Mouse (Mus musculus): Measurements from ENCODE around the gene Ppp1r13b.

Gene Ppp1r13b

DNA sequence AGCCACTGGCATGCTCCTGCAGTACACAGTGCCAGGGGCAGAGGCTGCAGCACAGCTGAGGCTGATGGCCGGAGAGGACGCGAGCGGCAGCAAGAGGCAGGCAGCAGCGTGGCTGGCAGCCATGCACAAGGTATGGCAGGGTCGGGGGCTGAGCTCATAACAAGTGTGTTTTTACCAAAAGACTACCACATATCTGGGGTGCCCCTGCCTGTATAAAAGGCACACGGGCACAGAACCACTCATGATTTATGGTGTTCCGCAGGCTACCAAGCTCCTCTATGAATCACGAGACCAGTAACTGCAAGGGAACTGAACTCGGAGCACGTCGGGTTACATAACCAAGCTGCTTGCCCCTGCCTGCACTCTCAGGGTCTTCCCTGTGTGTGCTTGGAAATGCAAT lies 80.4 kb downstream of the Ppp1r13b start:
- DNase-seq (ENCODE audit: low spot score): no peak

DNA sequence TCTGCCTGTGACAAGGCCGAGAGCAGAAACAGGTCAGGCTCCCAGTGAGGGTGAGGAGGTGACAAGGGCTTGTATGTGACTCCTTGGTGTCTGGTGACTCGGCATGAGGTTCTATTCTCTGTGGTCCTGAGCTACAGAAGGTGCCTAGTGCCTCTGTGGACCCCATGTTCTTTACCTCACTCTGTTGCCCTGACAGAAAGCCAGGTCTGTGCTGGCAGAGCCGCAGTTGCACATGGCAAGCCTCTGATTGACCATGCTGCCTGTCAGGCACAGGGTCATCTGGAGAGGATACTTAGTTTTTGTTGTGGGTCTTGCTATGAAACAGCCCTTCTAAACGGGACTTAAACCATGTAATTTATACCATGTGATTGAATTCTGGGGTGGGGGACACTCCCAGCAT lies 86.0 kb downstream of the Ppp1r13b start:
- no peak for DNase-seq (ENCODE audit: low spot score)

DNA sequence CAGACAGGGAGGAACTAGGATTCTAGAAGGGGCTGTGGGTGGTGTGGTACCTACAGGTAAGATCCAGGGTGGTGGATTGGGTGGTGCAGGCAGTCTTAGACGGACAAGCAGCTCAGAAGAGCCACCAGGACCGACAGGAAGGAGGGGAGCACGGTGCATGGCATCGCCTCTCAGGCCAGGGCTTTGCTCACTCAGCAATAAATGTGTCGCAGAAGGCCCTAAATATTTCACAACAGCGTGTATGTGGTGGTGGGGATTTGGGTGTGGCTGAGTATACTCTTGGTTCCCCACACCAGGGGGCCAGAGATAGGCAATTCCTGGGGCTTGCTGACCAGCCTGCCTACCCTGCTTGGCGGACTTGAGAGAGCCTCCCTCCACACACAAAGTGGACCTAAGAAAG lies 87.2 kb downstream of the Ppp1r13b start:
- DNase-seq (ENCODE audit: low spot score): no peak

DNA sequence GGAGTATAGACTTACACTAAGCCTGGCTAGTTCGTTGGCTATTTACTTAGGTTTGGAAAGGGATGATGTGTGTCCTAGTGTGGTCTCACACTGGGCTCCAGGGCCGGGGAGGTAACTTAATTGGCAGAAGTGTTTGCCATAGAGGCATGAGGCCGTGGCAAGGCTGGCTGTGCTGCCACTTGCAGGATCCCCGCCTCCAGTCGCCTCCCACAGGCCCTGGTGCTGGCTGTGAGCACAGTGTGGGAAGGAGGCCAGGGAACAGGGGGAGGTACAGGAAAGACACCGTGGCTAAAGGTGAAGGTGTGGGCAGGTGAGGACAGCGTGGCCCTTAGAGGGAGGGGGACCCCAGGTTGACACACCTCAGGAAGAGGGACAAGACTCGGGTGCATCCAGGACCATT lies 88.0 kb downstream of the Ppp1r13b start:
- no peak for DNase-seq (ENCODE audit: low spot score)

DNA sequence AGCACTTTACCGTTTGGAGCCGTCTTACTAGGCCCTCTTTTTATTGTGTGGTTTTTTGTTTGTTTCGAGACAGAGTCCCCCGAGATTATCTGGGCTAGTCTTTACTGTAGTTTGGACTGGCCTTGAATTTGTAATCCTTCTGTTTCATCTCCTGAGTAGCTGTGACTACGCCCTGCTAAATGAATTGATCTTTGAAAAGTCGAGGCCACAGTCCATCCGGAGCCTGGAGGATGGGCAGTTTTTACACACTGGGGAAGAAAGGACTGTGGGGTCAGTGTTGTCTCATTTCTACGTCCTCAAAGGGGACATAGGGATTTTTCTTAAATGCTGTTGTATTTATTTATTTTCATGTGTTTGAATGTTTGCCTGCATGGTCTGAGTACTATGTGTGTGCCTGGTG lies 89.9 kb downstream of the Ppp1r13b start:
- DNase-seq (ENCODE audit: low spot score): no peak

DNA sequence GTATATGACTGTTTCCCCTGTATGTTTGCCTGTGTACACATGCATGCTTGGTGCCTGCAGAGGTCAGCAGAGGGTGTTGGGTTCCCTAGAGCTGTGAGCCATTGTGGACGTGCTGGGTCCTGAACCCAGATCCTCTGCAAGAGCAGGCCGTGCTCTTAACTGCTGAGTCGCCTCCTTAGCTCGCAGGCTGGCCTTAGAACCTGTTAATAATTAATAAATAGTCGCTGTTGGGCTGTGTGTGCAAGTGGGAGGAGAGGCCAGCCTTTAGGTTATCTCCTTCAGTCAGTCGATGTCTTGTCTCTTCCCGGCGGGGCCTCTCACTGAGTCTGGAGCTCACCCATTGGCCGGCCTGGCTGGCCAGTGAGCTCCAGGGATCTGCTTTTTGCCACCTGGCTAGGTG lies 90.9 kb downstream of the Ppp1r13b start:
- no peak for DNase-seq (ENCODE audit: low spot score)

DNA sequence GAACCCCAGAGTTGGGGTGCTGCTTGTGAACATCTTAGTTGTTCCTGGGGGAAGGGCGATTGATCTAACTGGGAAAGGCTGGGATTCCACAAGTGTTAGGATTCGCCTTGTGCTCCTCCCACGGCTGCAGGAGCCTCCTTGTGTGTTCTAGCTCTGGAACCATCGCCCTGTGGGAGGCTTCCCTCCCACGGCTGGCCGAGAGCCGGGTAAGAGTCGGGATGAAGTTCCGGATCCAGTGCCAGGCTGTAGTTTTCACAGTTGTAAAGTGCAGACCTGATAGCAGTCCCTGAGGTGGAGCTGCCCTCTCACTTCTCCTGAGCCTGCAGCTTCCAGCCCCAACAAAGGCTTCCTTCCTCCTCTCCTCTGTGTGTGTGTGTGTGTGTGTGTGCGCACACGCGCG lies 91.4 kb downstream of the Ppp1r13b start:
- DNase-seq (ENCODE audit: low spot score): no peak

DNA sequence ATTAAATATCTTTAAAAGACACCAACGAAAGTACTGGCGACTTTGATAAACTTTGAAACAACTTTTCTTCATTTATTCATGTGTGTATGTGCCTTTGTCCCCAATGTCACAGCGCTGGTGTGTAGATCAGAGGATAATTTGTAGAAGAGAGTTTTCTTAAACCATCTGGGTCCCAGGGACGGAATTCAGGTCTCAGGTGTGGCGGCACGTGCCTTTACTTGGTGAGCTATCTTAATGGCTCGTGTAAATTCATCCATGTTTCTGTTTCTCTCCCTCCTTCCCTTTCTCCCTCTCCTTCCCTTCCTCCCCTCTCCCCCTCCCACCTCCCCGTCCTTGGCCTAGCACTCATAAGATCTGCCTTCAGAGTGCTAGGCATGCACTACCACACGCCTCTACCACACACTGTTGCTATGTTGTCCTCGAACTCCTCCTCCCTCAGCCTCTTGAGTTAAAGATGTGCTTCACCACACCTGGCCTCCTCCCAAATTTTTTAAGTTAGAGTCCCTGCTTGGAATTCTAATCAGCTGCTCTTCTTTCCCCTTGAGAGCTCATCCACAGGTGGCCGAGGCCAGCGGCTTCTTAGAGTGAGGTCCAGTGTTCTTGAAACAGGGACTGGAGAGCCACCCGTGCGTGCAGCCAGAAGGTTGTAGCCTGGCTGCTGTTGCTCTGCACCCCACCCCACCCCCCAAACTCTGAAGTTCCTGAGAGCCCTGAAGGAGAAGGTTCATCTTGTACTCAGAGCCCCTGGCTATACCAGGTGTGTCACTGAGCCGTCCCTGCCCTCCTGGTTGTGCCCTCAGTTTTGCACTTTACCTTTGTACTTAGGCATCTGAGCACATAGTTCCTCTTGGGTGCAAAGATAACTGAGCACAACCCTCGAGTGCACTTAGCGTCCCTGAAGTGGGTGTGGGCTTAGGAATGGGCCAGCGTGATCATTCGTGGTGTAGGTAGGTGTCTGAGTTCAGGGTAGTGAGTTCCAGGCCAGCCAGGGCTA lies 92.8 kb downstream of the Ppp1r13b start:
- peak; percentile 24 for DNase-seq (ENCODE audit: low spot score)

DNA sequence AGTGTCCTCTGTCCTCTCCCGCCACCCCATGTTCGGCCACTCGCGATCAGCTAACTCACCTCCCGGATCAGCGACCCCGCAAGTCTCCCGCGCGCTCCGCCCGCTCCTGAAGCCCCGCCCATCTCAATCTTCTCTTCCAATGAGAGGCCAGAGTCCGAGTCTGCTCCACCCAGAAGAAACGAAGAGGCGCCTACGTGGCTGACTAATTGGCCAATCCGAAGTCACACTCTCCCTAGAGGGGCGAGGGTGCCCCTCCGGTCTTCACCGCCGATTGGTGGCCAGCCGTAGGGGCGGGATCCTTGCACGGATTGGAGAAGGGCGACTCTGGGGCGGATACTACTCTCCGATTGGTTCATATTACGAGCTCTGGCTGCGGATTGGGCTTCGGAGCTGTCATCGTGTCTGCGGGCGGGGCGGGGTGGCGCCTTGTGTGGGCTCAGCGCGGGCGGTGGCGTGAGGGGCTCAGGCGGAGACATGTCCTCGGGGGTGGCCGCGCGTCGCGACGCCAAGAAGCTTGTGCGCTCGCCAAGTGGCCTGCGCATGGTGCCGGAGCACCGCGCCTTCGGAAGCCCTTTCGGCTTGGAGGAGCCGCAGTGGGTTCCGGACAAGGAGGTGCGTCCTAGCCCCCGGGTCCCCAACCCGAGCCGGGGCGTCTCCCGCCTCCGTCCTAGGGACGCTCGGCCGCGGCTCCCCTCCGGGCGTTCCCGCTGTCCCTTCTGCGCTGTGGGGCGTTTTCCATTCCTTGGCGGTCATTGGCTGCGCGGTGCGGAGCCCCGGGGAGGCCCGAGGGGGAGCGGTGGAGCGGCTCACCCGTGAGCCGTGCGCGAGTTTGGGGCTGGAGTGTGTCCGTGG lies 93.9 kb downstream of the Ppp1r13b start, which contains the start of the genes Xrcc3 and Zfyve21:
Gene Xrcc3, minus strand, starts transcription at position 108 of the 852 bp plus-strand sequence.
Gene Zfyve21, plus strand, starts transcription at position 405 of the 852 bp plus-strand sequence.
- DNase-seq (ENCODE audit: low spot score): peak; percentile 99

DNA sequence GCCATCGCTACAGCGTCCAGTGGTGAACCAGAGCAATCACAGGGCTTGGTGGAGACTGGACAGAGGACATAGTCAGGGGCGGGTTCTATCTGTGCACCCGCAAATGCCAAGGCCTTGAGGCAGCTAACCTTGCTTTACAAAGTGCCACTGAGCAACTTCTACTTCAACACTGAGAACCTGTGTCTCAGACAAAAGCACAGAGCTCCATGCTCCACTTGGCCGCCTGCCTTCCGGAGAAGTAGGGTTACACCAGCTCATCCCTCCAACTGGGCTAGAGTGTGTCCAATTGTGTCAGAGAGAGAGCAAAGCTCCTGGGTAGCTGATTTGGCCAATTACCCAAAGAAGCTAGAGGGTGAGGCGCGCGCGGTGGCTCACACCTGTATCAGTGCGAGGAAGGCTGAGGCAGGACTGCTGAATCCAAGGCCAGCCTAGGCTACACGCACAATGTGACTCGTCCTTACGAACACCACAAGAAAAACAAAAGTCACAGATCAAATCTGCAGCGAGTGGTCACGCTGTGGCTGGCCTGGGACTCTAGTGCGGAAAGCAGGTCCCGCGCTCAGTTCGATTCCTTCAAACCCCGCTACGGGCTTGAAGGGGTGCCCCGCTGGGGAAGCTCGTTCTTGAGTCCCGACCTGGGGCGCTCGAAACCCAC lies 94.7 kb downstream of the Ppp1r13b start:
- peak; percentile 46 for DNase-seq (ENCODE audit: low spot score)

DNA sequence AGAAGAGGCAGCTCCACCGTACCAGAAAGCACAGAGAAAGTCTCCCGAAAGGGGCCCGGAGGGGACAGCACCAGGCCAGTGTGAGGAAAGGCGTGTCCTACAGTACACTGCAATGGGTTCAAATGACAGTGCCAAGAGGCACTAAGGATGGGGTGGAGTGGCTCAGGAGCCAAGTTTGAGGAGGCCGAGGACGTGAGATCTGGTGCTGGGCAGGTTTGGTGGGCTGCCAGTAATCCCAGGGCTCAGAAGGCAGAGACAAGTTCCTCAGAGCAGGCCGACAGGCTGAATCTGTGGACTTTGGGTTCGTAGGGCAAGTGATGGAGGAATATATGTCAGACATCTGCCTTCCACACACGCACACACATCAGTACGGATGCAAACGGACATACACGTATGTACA lies 95.3 kb downstream of the Ppp1r13b start:
- DNase-seq (ENCODE audit: low spot score): no peak

DNA sequence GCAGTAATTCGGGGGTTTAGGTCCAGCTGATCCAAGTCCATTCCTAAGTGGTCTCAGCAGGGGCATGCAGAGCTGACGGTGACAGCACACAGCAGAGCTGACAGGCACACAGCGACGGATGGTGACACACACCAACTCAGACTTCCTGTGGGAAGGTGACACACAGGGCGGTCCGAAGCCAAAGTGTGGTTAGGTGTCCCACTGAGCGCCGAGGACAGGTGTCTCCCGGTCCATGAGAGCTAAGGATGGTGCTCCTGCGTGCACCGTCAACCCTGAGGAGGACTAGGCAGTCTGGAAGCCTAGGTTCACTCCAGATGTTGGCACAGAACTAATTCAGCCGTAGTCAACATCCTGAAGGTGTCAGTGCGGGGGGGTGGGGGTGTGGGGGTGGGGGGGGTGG lies 95.8 kb downstream of the Ppp1r13b start:
- no peak for DNase-seq (ENCODE audit: low spot score)

DNA sequence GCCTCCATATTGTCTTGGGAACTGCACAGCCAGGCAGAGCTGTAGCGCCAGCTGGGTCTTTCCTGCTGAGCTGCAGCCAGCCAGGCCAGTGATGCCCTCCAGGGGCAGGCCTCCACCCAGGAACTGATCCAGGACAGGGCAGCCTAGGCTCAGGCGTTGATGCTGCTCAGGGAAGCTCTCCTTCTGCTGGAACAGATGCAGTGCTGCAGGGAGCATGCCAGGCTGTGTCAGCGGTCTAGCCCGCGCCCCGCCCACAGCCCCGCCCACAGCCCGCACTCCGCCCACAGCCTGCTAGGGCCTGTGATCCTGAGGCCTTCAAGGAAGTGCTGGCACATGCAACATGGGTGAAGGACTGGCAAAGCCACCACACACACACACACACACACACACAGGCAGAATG lies 98.1 kb downstream of the Ppp1r13b start:
- peak; percentile 74 for DNase-seq (ENCODE audit: low spot score)

DNA sequence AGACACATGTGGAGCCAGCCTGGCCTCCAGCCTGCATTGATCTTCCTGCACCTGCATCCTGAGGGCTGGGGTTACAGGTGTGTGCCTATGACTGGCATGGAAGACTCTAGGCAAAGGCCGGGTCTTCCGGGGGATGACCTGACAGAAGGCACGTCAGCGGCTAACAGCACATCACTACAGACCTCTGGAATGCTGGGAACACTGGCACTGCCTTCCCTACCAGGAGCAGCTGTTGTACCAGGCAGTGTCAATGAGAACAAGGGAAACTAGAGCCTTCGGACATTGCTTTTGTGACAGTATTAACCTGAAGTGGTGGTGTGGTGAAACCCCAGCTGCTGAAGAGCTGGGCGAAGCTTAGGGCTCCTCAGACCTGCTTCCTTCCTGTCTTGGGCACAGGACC lies 99.1 kb downstream of the Ppp1r13b start:
- DNase-seq (ENCODE audit: low spot score): no peak

DNA sequence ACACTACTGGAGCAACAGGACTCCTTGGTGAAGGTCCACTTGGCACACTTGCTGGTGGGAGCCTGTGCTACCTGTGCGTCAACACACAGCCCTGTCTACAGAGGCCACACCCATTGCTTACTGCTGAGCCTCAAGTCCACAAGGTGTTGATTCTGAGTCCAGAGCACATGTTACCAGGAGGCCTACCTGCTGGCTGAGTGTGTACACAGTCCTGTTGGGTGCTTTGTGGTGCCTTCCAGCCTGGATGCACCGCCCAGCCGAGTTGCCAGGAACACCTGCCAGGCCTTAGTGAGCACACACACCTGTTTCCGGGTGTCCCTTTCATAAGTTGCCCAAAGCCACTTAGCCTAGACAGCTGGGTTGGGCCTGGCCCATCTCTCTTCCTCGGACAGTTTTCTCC lies 104.4 kb downstream of the Ppp1r13b start:
- DNase-seq (ENCODE audit: low spot score): no peak

DNA sequence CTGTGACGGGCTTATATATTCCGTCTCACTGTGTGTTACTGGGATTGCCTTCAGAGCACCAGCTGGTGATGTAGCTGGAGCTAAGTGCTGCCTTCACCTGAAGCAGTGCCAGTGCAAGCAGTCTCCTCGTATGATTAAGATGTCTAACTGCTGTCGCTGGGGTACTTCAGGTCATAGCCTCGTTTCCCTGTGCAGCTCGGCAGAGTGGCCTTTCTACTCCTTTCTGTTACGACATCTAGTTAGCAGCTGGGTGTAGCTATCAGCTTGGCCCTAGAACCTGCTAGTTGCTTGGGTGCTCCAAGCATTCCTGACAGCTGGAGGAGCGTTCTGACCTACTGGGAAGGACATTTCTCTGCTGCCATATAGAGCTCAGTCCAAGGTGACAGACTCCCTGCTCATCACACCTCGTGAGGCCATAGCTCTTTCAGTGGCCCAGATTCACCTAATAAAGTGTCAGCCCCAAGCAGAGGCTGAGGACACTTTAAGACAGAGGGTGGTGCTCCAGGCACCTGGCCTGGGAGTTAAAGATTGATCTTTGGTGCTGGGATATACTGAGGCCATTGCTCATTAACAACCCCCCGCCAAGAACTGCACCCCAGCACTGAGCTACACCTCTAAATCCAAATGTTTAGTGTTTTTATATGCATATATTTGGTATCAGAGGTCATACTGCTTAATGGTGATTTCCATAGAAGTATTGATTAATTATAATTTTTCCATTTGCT lies 107.3 kb downstream of the Ppp1r13b start:
- DNase-seq (ENCODE audit: low spot score): no peak

DNA sequence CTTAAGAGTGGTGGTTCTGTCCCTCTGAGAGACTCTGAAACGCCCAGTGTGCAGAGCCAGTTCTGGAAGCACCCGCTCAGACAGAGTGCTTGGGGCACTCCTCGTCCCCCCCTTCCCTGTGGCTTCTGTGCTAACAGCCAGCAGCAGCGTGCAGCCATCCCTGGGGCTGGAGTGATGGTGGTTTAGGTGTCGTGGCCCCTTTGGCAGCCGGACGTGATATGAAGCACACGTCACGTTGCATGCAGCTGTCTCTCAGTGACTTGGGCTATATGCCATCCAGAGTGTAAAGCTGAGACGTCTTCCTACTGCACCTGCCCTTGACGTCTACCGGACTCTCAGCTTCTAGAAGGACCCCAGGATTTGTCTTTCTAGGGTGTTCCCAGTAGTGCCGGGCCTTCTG lies 109.4 kb downstream of the Ppp1r13b start:
- no peak for DNase-seq (ENCODE audit: low spot score)

DNA sequence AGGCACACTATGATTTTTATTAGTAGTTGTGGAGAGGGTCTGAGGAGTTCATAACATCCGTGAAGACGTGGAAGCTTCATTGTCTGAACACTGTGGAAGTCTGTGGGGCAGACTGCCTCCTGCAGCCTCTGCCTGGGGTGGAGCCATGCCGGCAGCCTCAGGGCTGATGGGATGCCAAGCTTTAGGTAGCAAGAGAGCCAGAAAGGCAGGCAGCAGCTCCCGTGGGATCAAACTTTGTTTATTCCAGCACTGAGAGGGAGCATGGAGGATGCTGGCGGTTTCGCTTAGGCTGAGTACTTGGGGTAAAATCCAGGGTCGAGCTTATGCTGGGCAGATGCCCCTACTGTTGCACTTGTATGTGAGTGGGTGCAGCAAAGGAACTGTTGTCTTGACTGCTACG lies 110.7 kb downstream of the Ppp1r13b start:
- DNase-seq (ENCODE audit: low spot score): no peak

DNA sequence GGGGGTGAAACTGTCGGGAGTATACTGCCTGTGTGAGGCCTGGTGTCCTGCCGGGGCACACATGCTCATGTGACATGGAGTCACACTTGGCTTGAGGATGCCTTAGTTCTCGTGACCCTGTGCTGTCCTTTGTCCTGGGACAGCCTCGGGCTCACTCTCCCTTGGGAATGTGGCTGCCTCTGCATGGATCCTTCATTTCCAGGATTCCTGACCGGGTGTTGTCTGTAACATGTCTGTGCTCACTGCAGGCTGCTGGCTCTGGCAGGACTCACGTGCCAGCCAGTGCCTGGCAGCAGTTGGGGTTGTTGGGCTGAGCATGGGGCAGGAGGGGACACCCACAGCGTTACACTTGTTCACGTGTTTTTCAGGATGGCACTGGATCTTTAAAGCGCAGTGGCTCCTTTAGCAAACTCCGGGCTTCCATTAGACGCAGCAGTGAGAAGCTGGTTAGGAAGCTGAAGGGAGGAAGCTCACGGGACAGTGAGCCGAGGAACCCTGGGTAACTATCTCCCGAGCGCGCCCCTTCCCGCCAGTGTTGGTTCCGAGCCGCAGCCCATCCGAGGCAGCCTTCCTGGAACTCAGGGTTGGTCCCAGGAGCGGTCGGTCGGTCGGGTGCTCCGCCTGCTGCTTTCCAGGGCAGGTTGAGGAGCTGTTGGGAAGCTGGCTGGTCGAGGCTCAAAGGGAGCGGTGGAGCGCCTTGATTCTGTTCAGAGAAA lies 112.6 kb downstream of the Ppp1r13b start:
- no peak for DNase-seq (ENCODE audit: low spot score)

DNA sequence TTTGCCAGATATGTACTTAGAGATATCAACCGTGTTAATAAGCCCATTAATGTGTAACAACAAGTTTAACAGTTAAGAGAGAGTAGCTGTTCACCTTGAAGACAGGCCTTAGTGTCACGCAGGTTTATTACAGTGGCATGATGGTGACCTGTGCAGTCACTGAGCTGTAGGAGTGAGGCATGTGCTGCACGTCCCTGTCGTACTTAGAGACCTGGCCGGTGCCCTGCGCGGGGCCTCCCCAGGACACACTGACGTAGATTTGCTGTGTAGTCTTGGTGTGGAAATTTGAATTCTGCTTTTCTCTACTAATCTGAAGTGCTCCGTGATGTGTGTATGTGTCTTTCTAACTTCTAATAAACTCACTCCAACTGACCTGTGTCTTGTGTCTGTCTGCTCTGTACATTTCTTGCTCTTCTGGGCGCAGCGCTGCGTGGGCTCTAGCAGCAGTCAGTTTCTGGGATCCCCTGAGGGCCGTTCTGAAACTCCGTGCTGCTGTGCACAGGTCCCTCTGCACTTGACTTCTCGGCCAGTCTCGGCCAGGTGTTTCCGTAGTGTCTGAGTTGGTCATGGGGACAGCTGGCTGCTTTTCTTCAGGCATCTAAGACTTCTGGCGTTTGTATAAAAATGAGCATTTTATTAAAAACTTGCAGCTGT lies 113.3 kb downstream of the Ppp1r13b start:
- no peak for DNase-seq (ENCODE audit: low spot score)
